Mouse (Mus musculus): ENCODE measurements around the gene Ajm1. TPM values are rescaled to one million over a fixed set of nuclear protein-coding genes. Genes with fewer than 3 reads are reported as not detected.

Gene Ajm1
- polyA plus RNA-seq (2014; fragmentation: Illumina TruSeq; extraction: RNeasy Lipid Tissue Mini Kit (QIAGEN cat#74804); ENCODE audit: low read depth, low replicate concordance) = not detected

GRCm38 (mm10) chr2:25581294-25581864 is at the start of gene Ajm1:
TSS of gene Ajm1 (minus strand) at chr2:25581757.

GRCm38 (mm10) chr2:25627811-25628210 is 46.3 kb upstream of the Ajm1 start, which contains the start of gene Fcna:
TSS of gene Fcna (minus strand) at chr2:25628030.

GRCm38 (mm10) chr2:25621229-25622200 is 40.0 kb upstream of the Ajm1 start, which contains the start of gene Tmem141:
TSS of gene Tmem141 (minus strand) at chr2:25622005.

GRCm38 (mm10) chr2:25617578-25617977 is 36.0 kb upstream of the Ajm1 start, which contains the start of gene Ccdc183:
TSS of gene Ccdc183 (minus strand) at chr2:25617678.

GRCm38 (mm10) chr2:25607761-25608622 is 26.4 kb upstream of the Ajm1 start, which contains the start of gene Rabl6:
TSS of gene Rabl6 (minus strand) at chr2:25608521.

GRCm38 (mm10) chr2:25574579-25575431 is 6.8 kb downstream of the Ajm1 start, which contains the start of the genes Mamdc4 and Phpt1:
TSS of gene Mamdc4 (minus strand) at chr2:25574845.
TSS of gene Phpt1 (minus strand) at chr2:25575224.

GRCm38 (mm10) chr2:25557221-25557963 is 24.2 kb downstream of the Ajm1 start, which contains the start of gene Edf1:
TSS of gene Edf1 (plus strand) at chr2:25557847.

GRCm38 (mm10) chr2:25546811-25547491 is 34.6 kb downstream of the Ajm1 start, which contains the start of gene Traf2:
TSS of gene Traf2 (minus strand) at chr2:25546940.

Other genes starting within 250 kb of the Ajm1 start
- gene Man1b1, start 249.4 kb downstream of the Ajm1 start, polyA plus RNA-seq (2014; fragmentation: Illumina TruSeq; extraction: RNeasy Lipid Tissue Mini Kit (QIAGEN cat#74804); ENCODE audit: low read depth, low replicate concordance) = 21.6 TPM
- gene Dpp7, start 225.4 kb downstream of the Ajm1 start, polyA plus RNA-seq (2014; fragmentation: Illumina TruSeq; extraction: RNeasy Lipid Tissue Mini Kit (QIAGEN cat#74804); ENCODE audit: low read depth, low replicate concordance) = 0.50 TPM
- gene Uap1l1, start 216.1 kb downstream of the Ajm1 start, polyA plus RNA-seq (2014; fragmentation: Illumina TruSeq; extraction: RNeasy Lipid Tissue Mini Kit (QIAGEN cat#74804); ENCODE audit: low read depth, low replicate concordance) = 0.10 TPM
- gene Sapcd2, start 209.4 kb downstream of the Ajm1 start, polyA plus RNA-seq (2014; fragmentation: Illumina TruSeq; extraction: RNeasy Lipid Tissue Mini Kit (QIAGEN cat#74804); ENCODE audit: low read depth, low replicate concordance) = 0.06 TPM
- gene Entpd2, start 185.9 kb downstream of the Ajm1 start, polyA plus RNA-seq (2014; fragmentation: Illumina TruSeq; extraction: RNeasy Lipid Tissue Mini Kit (QIAGEN cat#74804); ENCODE audit: low read depth, low replicate concordance) = 0.10 TPM
- 0.70 TPM for gene Npdc1, start 182.4 kb downstream of the Ajm1 start, polyA plus RNA-seq (2014; fragmentation: Illumina TruSeq; extraction: RNeasy Lipid Tissue Mini Kit (QIAGEN cat#74804); ENCODE audit: low read depth, low replicate concordance)
- not detected for gene Fut7, start 158.5 kb downstream of the Ajm1 start, polyA plus RNA-seq (2014; fragmentation: Illumina TruSeq; extraction: RNeasy Lipid Tissue Mini Kit (QIAGEN cat#74804); ENCODE audit: low read depth, low replicate concordance)
- 0.34 TPM for gene Abca2, start 153.1 kb downstream of the Ajm1 start, polyA plus RNA-seq (2014; fragmentation: Illumina TruSeq; extraction: RNeasy Lipid Tissue Mini Kit (QIAGEN cat#74804); ENCODE audit: low read depth, low replicate concordance)
- gene Clic3, start 124.9 kb downstream of the Ajm1 start, polyA plus RNA-seq (2014; fragmentation: Illumina TruSeq; extraction: RNeasy Lipid Tissue Mini Kit (QIAGEN cat#74804); ENCODE audit: low read depth, low replicate concordance) = not detected
- gene Paxx, start 120.7 kb downstream of the Ajm1 start, polyA plus RNA-seq (2014; fragmentation: Illumina TruSeq; extraction: RNeasy Lipid Tissue Mini Kit (QIAGEN cat#74804); ENCODE audit: low read depth, low replicate concordance) = 2.9 TPM
- gene Ptgds, start 111.7 kb downstream of the Ajm1 start, polyA plus RNA-seq (2014; fragmentation: Illumina TruSeq; extraction: RNeasy Lipid Tissue Mini Kit (QIAGEN cat#74804); ENCODE audit: low read depth, low replicate concordance) = 27.8 TPM
- gene Lcn12, start 87.8 kb downstream of the Ajm1 start, polyA plus RNA-seq (2014; fragmentation: Illumina TruSeq; extraction: RNeasy Lipid Tissue Mini Kit (QIAGEN cat#74804); ENCODE audit: low read depth, low replicate concordance) = not detected
- 6.6 TPM for gene Fbxw5, start 81.0 kb downstream of the Ajm1 start, polyA plus RNA-seq (2014; fragmentation: Illumina TruSeq; extraction: RNeasy Lipid Tissue Mini Kit (QIAGEN cat#74804); ENCODE audit: low read depth, low replicate concordance)
- gene C8g, start 80.0 kb downstream of the Ajm1 start, polyA plus RNA-seq (2014; fragmentation: Illumina TruSeq; extraction: RNeasy Lipid Tissue Mini Kit (QIAGEN cat#74804); ENCODE audit: low read depth, low replicate concordance) = 7.9 TPM
- 1.1 TPM for gene Traf2, start 34.8 kb downstream of the Ajm1 start, polyA plus RNA-seq (2014; fragmentation: Illumina TruSeq; extraction: RNeasy Lipid Tissue Mini Kit (QIAGEN cat#74804); ENCODE audit: low read depth, low replicate concordance)
- gene Edf1, start 23.9 kb downstream of the Ajm1 start, polyA plus RNA-seq (2014; fragmentation: Illumina TruSeq; extraction: RNeasy Lipid Tissue Mini Kit (QIAGEN cat#74804); ENCODE audit: low read depth, low replicate concordance) = 3.7 TPM
- 1.2 TPM for gene Mamdc4, start 6.9 kb downstream of the Ajm1 start, polyA plus RNA-seq (2014; fragmentation: Illumina TruSeq; extraction: RNeasy Lipid Tissue Mini Kit (QIAGEN cat#74804); ENCODE audit: low read depth, low replicate concordance)
- gene Phpt1, start 6.5 kb downstream of the Ajm1 start, polyA plus RNA-seq (2014; fragmentation: Illumina TruSeq; extraction: RNeasy Lipid Tissue Mini Kit (QIAGEN cat#74804); ENCODE audit: low read depth, low replicate concordance) = 3.4 TPM
- gene Rabl6, start 26.8 kb upstream of the Ajm1 start, polyA plus RNA-seq (2014; fragmentation: Illumina TruSeq; extraction: RNeasy Lipid Tissue Mini Kit (QIAGEN cat#74804); ENCODE audit: low read depth, low replicate concordance) = 25.0 TPM
- gene Ccdc183, start 35.9 kb upstream of the Ajm1 start, polyA plus RNA-seq (2014; fragmentation: Illumina TruSeq; extraction: RNeasy Lipid Tissue Mini Kit (QIAGEN cat#74804); ENCODE audit: low read depth, low replicate concordance) = 88.5 TPM
- gene Tmem141, start 40.2 kb upstream of the Ajm1 start, polyA plus RNA-seq (2014; fragmentation: Illumina TruSeq; extraction: RNeasy Lipid Tissue Mini Kit (QIAGEN cat#74804); ENCODE audit: low read depth, low replicate concordance) = 2.3 TPM
- gene Fcna, start 46.3 kb upstream of the Ajm1 start, polyA plus RNA-seq (2014; fragmentation: Illumina TruSeq; extraction: RNeasy Lipid Tissue Mini Kit (QIAGEN cat#74804); ENCODE audit: low read depth, low replicate concordance) = not detected
- not detected for gene Lcn8, start 71.4 kb upstream of the Ajm1 start, polyA plus RNA-seq (2014; fragmentation: Illumina TruSeq; extraction: RNeasy Lipid Tissue Mini Kit (QIAGEN cat#74804); ENCODE audit: low read depth, low replicate concordance)
- gene Lcn5, start 76.2 kb upstream of the Ajm1 start, polyA plus RNA-seq (2014; fragmentation: Illumina TruSeq; extraction: RNeasy Lipid Tissue Mini Kit (QIAGEN cat#74804); ENCODE audit: low read depth, low replicate concordance) = not detected
- not detected for gene Lcn6, start 95.0 kb upstream of the Ajm1 start, polyA plus RNA-seq (2014; fragmentation: Illumina TruSeq; extraction: RNeasy Lipid Tissue Mini Kit (QIAGEN cat#74804); ENCODE audit: low read depth, low replicate concordance)
- not detected for gene Lcn10, start 101.0 kb upstream of the Ajm1 start, polyA plus RNA-seq (2014; fragmentation: Illumina TruSeq; extraction: RNeasy Lipid Tissue Mini Kit (QIAGEN cat#74804); ENCODE audit: low read depth, low replicate concordance)
- not detected for gene Obp2a, start 118.3 kb upstream of the Ajm1 start, polyA plus RNA-seq (2014; fragmentation: Illumina TruSeq; extraction: RNeasy Lipid Tissue Mini Kit (QIAGEN cat#74804); ENCODE audit: low read depth, low replicate concordance)
- gene Bmyc, start 125.0 kb upstream of the Ajm1 start, polyA plus RNA-seq (2014; fragmentation: Illumina TruSeq; extraction: RNeasy Lipid Tissue Mini Kit (QIAGEN cat#74804); ENCODE audit: low read depth, low replicate concordance) = 1.2 TPM
- not detected for gene Obp2b, start 155.3 kb upstream of the Ajm1 start, polyA plus RNA-seq (2014; fragmentation: Illumina TruSeq; extraction: RNeasy Lipid Tissue Mini Kit (QIAGEN cat#74804); ENCODE audit: low read depth, low replicate concordance)
- not detected for gene Lcn3, start 183.8 kb upstream of the Ajm1 start, polyA plus RNA-seq (2014; fragmentation: Illumina TruSeq; extraction: RNeasy Lipid Tissue Mini Kit (QIAGEN cat#74804); ENCODE audit: low read depth, low replicate concordance)
- gene Lcn11, start 195.3 kb upstream of the Ajm1 start, polyA plus RNA-seq (2014; fragmentation: Illumina TruSeq; extraction: RNeasy Lipid Tissue Mini Kit (QIAGEN cat#74804); ENCODE audit: low read depth, low replicate concordance) = not detected
- 3.1 TPM for gene Gm13539, start 200.5 kb upstream of the Ajm1 start, polyA plus RNA-seq (2014; fragmentation: Illumina TruSeq; extraction: RNeasy Lipid Tissue Mini Kit (QIAGEN cat#74804); ENCODE audit: low read depth, low replicate concordance)
- 58.7 TPM for gene Glt6d1, start 234.1 kb upstream of the Ajm1 start, polyA plus RNA-seq (2014; fragmentation: Illumina TruSeq; extraction: RNeasy Lipid Tissue Mini Kit (QIAGEN cat#74804); ENCODE audit: low read depth, low replicate concordance)
- not detected for gene Lcn9, start 241.4 kb upstream of the Ajm1 start, polyA plus RNA-seq (2014; fragmentation: Illumina TruSeq; extraction: RNeasy Lipid Tissue Mini Kit (QIAGEN cat#74804); ENCODE audit: low read depth, low replicate concordance)